Mouse (Mus musculus) embryonic facial prominence, embryonic 12.5 days (tissue): ENCODE measurements at regions not wholly inside any gene's neighbourhood (a gene's known extent, or its start where the extent isn't known, plus 50 kb on each side); places are given as distances from the start of the nearest gene placed in this dataset.
A peak's percentile ranks its signal among the peaks of the same experiment; 100 is the strongest.

Experiments
- ATAC-seq: fragments of 200-750 bp; cut with Nextera tagmentation; 2 replicates; pipeline ENCODE4 v1.8.0; 2017; ENCODE audit not compliant: insufficient number of reproducible peaks, insufficient read depth, low FRiP score, low TSS enrichment
- H3K27ac ChIP-seq: fragments of 300-500 bp; sonication (generic); 2 replicates; pipeline ENCODE4 v1.5.1; 2016; ENCODE audit warnings: mild to moderate bottlenecking
- H3K27me3 ChIP-seq: fragments of 300-500 bp; sonication (generic); 2 replicates; pipeline ENCODE4 v1.6.1; 2016; ENCODE audit warnings: mild to moderate bottlenecking, moderate library complexity
- H3K36me3 ChIP-seq: fragments of 300-500 bp; sonication (generic); 2 replicates; pipeline ENCODE4 v1.6.1; 2016; ENCODE audit warnings: mild to moderate bottlenecking
- H3K4me1 ChIP-seq: fragments of 300-500 bp; sonication (generic); 2 replicates; pipeline ENCODE4 v1.6.1; 2016
- H3K4me2 ChIP-seq: fragments of 300-500 bp; sonication (generic); replicated peaks from 2 replicates; pipeline ENCODE4 v1.6.1; 2016; ENCODE audit warnings: mild to moderate bottlenecking, moderate library complexity
- H3K4me3 ChIP-seq: fragments of 300-500 bp; sonication (generic); 2 replicates; pipeline ENCODE4 v1.5.1; 2016; ENCODE audit warnings: mild to moderate bottlenecking
- H3K9ac ChIP-seq: fragments of 300-500 bp; sonication (generic); 2 replicates; pipeline ENCODE4 v1.6.1; 2016; ENCODE audit warnings: mild to moderate bottlenecking, moderate library complexity
- H3K9me3 ChIP-seq: fragments of 300-500 bp; sonication (generic); 2 replicates; pipeline ENCODE4 v1.6.1; 2016; ENCODE audit warnings: mild to moderate bottlenecking, moderate library complexity
- WGBS: fragments of 180-500 bp; shearing (Covaris S2); methylation state at CpG from one replicate; pipeline ENCODE4 v1.1.7; 2016; 5-methylcytosine and 5-hydroxymethylcytosine counted together

GRCm38 (mm10) chr5:149815879-149816278 lies 137.8 kb downstream of the B3glct start:
- Histone ChIP-seq H3K4me3 (no peak overlapping the region), H3K9me3 (no peaks in the 10 kb centered on the region), H3K4me2 (no peak overlapping the region), H3K4me1 (no peaks in the 10 kb centered on the region), H3K9ac (no peak overlapping the region), H3K36me3 (no peaks in the 10 kb centered on the region), H3K27ac (no peak overlapping the region), H3K27me3 (no peaks in the 10 kb centered on the region)
- WGBS = 36% methylated on average over 3 of the region's 3 CpGs
- no peak for ATAC-seq

GRCm38 (mm10) chr5:149818812-149819211 lies 140.8 kb downstream of the B3glct start:
- Histone ChIP-seq H3K9me3 (no peaks in the 10 kb centered on the region), H3K36me3 (no peaks in the 10 kb centered on the region), H3K27ac (no peak overlapping the region), H3K4me1 (no peaks in the 10 kb centered on the region), H3K27me3 (no peaks in the 10 kb centered on the region), H3K9ac (no peak overlapping the region), H3K4me2 (no peak overlapping the region), H3K4me3 (no peak overlapping the region)
- no peak for ATAC-seq
- 54% methylated on average over 6 of the region's 6 CpGs for whole genome bisulfite sequencing

GRCm38 (mm10) chr5:149823821-149824220 lies 145.8 kb downstream of the B3glct start:
- Histone ChIP-seq H3K36me3 (no peaks in the 10 kb centered on the region), H3K9ac (no peak overlapping the region), H3K27me3 (no peaks in the 10 kb centered on the region), H3K4me2 (no peak overlapping the region), H3K27ac (no peak overlapping the region), H3K9me3 (no peaks in the 10 kb centered on the region), H3K4me3 (no peak overlapping the region), H3K4me1 (no peaks in the 10 kb centered on the region; the same call in 1 of the 2 replicates)
- ATAC-seq = no peak
- 73% methylated on average over 9 of the region's 9 CpGs for WGBS

GRCm38 (mm10) chr5:149827599-149827998 lies 149.6 kb downstream of the B3glct start:
- Histone ChIP-seq H3K27ac (no peak overlapping the region), H3K4me3 (no peak overlapping the region), H3K4me2 (no peak overlapping the region), H3K4me1 (no peaks in the 10 kb centered on the region; the same call in 1 of the 2 replicates), H3K9ac (no peak overlapping the region), H3K9me3 (no peaks in the 10 kb centered on the region), H3K36me3 (no peaks in the 10 kb centered on the region), H3K27me3 (no peaks in the 10 kb centered on the region)
- no peak for ATAC-seq
- WGBS = 44% methylated on average over 3 of the region's 3 CpGs

- peak overlapping the region; percentile 15; the same call in 1 of the 2 replicates for H3K9ac ChIP-seq
- peak overlapping the region; percentile 58 for H3K4me2 ChIP-seq
- H3K27me3 ChIP-seq = no peaks in the 10 kb centered on the region
- no peaks in the 10 kb centered on the region for H3K9me3 ChIP-seq
- no peaks in the 10 kb centered on the region; the same call in 1 of the 2 replicates for H3K4me1 ChIP-seq
- WGBS = 4% methylated on average over 28 of the region's 28 CpGs
- no peak overlapping the region for H3K27ac ChIP-seq
- no peaks in the 10 kb centered on the region for H3K36me3 ChIP-seq
- peak overlapping the region; percentile 34 for H3K4me3 ChIP-seq
- no peak for ATAC-seq
These were observed 153.3 kb downstream of the B3glct start for GRCm38 (mm10) chr5:149831122-149831861.

GRCm38 (mm10) chr5:149837379-149837778 lies 159.3 kb downstream of the B3glct start:
- H3K36me3 ChIP-seq = no peaks in the 10 kb centered on the region
- 66% methylated on average over 2 of the region's 2 CpGs for WGBS
- H3K9ac ChIP-seq = no peak overlapping the region
- ATAC-seq = no peak
- H3K9me3 ChIP-seq = no peaks in the 10 kb centered on the region
- no peaks in the 10 kb centered on the region for H3K27me3 ChIP-seq
- no peak overlapping the region for H3K27ac ChIP-seq
- no peaks in the 10 kb centered on the region for H3K4me1 ChIP-seq
- no peak overlapping the region for H3K4me2 ChIP-seq
- H3K4me3 ChIP-seq = no peak overlapping the region

- H3K36me3 ChIP-seq = no peaks in the 10 kb centered on the region
- peaks cover 9% of the 10 kb centered on the region; the same call in 1 of the 2 replicates for H3K4me1 ChIP-seq
- H3K27me3 ChIP-seq = 0 out of 2 replicates have a peak, but pooled peaks cover 2% of the 10 kb centered on the region
- H3K27ac ChIP-seq = no peak overlapping the region
- no peak overlapping the region for H3K4me3 ChIP-seq
- WGBS = 56% methylated on average over 6 of the region's 6 CpGs
- no peak overlapping the region for H3K9ac ChIP-seq
- ATAC-seq = no peak
- no peaks in the 10 kb centered on the region for H3K9me3 ChIP-seq
- H3K4me2 ChIP-seq = no peak overlapping the region
These were observed 164.5 kb downstream of the B3glct start for GRCm38 (mm10) chr5:149842491-149842890.

GRCm38 (mm10) chr5:149843310-149843709 lies 165.3 kb downstream of the B3glct start:
- 37% methylated on average over 7 of the region's 7 CpGs for WGBS

GRCm38 (mm10) chr5:149845256-149845655 lies 167.2 kb downstream of the B3glct start:
- WGBS = 76% methylated on average over 8 of the region's 8 CpGs
- peaks cover 9% of the 10 kb centered on the region; the same call in 1 of the 2 replicates for H3K4me1 ChIP-seq
- H3K36me3 ChIP-seq = no peaks in the 10 kb centered on the region
- ATAC-seq = no peak
- no peak overlapping the region for H3K4me3 ChIP-seq
- H3K9me3 ChIP-seq = no peaks in the 10 kb centered on the region
- no peak overlapping the region for H3K27ac ChIP-seq
- H3K27me3 ChIP-seq = 0 out of 2 replicates have a peak, but pooled peaks cover 2% of the 10 kb centered on the region
- H3K4me2 ChIP-seq = no peak overlapping the region
- no peak overlapping the region for H3K9ac ChIP-seq

More at GRCm38 (mm10) chr5:149843310-149843709, 165.3 kb downstream of the B3glct start:
- H3K27me3 ChIP-seq = 0 out of 2 replicates have a peak, but pooled peaks cover 2% of the 10 kb centered on the region
- no peak overlapping the region for H3K4me3 ChIP-seq
- ATAC-seq = no peak
- H3K27ac ChIP-seq = no peak overlapping the region
- H3K9me3 ChIP-seq = no peaks in the 10 kb centered on the region
- H3K9ac ChIP-seq = no peak overlapping the region
- no peak overlapping the region for H3K4me2 ChIP-seq
- H3K4me1 ChIP-seq = peaks cover 9% of the 10 kb centered on the region; the same call in 1 of the 2 replicates
- H3K36me3 ChIP-seq = no peaks in the 10 kb centered on the region

GRCm38 (mm10) chr5:149848465-149848864 lies 170.0 kb upstream of the Rxfp2 start:
- H3K4me3 ChIP-seq = no peak overlapping the region
- no peak overlapping the region for H3K9ac ChIP-seq
- no peak overlapping the region for H3K4me2 ChIP-seq
- no peaks in the 10 kb centered on the region for H3K36me3 ChIP-seq
- H3K4me1 ChIP-seq = peaks cover 9% of the 10 kb centered on the region; the same call in 1 of the 2 replicates
- no peaks in the 10 kb centered on the region for H3K9me3 ChIP-seq
- 85% methylated on average over 3 of the region's 3 CpGs for WGBS
- no peak for ATAC-seq
- H3K27me3 ChIP-seq = 0 out of 2 replicates have a peak, but pooled peaks cover 8% of the 10 kb centered on the region
- H3K27ac ChIP-seq = no peak overlapping the region

- WGBS = 13% methylated on average over 9 of the region's 9 CpGs
- no peak overlapping the region for H3K4me3 ChIP-seq
- no peaks in the 10 kb centered on the region for H3K9me3 ChIP-seq
- H3K27ac ChIP-seq = no peak overlapping the region
- no peaks in the 10 kb centered on the region for H3K36me3 ChIP-seq
- no peaks in the 10 kb centered on the region for H3K4me1 ChIP-seq
- no peak overlapping the region for H3K4me2 ChIP-seq
- 0 out of 2 replicates have a peak, but pooled peaks cover 6% of the 10 kb centered on the region for H3K27me3 ChIP-seq
- ATAC-seq = no peak
- H3K9ac ChIP-seq = no peak overlapping the region
These were observed 167.5 kb upstream of the Rxfp2 start for GRCm38 (mm10) chr5:149851011-149851410.

- Histone ChIP-seq H3K9me3 (no peaks in the 10 kb centered on the region), H3K27me3 (0 out of 2 replicates have a peak, but pooled peaks cover 6% of the 10 kb centered on the region), H3K9ac (no peak overlapping the region), H3K36me3 (no peaks in the 10 kb centered on the region), H3K4me1 (no peaks in the 10 kb centered on the region), H3K4me3 (no peak overlapping the region), H3K4me2 (peak overlapping the region; percentile 35), H3K27ac (no peak overlapping the region)
- no peak for ATAC-seq
- 52% methylated on average over 16 of the region's 16 CpGs for WGBS
These were observed 166.0 kb upstream of the Rxfp2 start for GRCm38 (mm10) chr5:149852516-149852915.
